Mouse (Mus musculus) megakaryocyte, embryonic 14.5 days (primary cell): ENCODE measurements around the gene Hist1h2be.
"Not testable (repeated sequence)": the region's sequence is repeated elsewhere in the genome, so short reads cannot be mapped to it uniquely, and the experiment has no call there.

Experiments used
- FLI1 ChIP-seq: IDR thresholded peaks from 2 replicates; pipeline ENCODE4 v1.6.1; 2012; ENCODE audit warnings: low read length, inconsistent platforms, mixed read lengths
- GATA1 ChIP-seq: IDR thresholded peaks from 3 replicates; pipeline ENCODE4 v1.6.1; 2012; ENCODE audit warnings: mixed read lengths, low read length, inconsistent platforms, borderline replicate concordance

- not testable (repeated sequence) for TF ChIP-seq GATA1, FLI1
Observed at GRCm38 (mm10) chr13:23542999-23543607, 77.8 kb downstream of the Hist1h2be start, which contains the start of gene Hist1h2bh.
